Mouse (Mus musculus) spleen, embryonic (tissue): ENCODE data around the gene Gm20219.

Experiments used
- CTCF ChIA-PET: fragments of 350-600 bp; sonication (Branson Sonifier 250); formaldehyde crosslinking; loops from one replicate; lab custom pipeline; 2022; lab: Charles Lee

Gm20219 gene

GRCm38 (mm10) chr17:56558448-56558847 is 4.3 kb upstream of the Gm20219 start:
- CTCF ChIA-PET = interaction anchor here (0.6 kb wide), 1 partner anchor 28 kb away, joined by 3 read pairs; no protein-coding TSS in a partner anchor

- CTCF ChIA-PET = interaction anchor here (1.0 kb wide), 1 partner anchor 196 kb away, joined by 3 read pairs; no protein-coding TSS in a partner anchor
These were observed 1.3 kb downstream of the Gm20219 start for GRCm38 (mm10) chr17:56552781-56553363.

DNA sequence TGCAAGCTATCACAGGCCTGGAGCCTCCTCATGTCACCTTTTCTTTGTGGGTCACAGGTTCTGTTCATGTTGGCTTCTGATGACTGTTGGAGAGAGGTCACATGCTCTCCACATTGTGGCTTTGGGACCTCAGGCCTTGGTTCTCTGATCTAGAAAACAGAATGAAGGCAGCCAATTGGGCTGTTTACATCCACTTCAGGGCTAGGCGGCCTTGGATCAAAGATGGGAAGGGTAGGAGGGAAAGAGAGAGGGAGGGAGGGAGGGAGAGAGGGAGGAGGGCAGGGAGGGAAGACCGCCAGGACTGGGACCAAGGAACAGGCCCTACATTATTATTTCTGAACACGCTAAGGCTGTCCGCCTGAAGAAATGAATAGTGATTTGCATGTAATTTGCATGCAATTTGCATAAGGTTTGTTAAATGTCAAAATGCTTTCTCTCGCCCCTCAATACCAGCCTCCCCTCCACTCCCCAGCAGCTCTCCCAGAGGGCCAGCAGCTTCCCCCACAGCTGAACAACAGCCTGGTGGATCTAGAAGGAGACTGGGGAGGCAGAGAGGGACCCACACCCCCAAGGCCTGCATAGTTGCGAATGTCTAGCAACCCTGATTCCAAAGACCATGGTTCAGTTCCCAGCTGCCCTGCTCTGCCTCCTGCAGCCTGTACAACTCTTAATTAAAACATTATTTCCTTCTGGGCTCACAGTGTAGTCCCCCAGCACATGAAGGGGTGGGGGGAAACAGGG is 2.2 kb downstream of the Gm20219 start:
- CTCF ChIA-PET = interaction anchor here (0.7 to 1.0 kb wide), 2 partner anchors 195 to 207 kb away, joined by 3 read pairs; no protein-coding TSS in a partner anchor

DNA sequence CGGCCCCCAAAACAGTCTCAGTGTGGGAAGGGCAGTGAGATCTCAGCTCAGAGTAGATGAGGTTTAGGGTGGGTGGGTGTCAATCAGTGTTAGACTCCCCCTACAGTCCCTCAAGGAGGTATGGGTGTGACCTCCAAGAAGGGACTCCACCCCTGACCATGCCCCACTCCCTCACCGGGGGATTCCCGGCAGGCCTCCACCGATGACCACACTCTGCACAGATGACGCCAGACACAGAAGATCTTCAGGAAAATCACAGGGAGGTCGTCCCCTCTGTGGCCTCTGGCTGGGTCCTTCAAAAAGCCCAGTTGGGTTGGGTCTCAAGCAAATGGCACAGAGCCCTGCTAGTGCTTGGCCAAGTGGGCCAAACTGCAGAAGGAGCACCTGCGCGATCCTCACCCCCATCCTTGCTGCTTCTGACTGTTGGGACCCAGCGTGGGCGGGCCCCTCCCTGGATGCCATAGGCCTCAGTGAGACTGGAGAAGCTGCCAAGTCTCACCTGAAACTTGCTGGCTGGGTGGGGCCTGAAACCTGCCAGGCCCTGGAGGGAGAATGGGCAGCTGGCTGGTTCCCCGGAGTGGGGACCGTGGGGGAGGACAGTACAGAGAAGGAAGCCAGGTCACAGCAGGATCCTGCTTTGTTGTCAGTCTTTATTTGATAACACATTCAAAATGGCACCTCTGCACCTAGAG is 3.3 kb downstream of the Gm20219 start:
- CTCF ChIA-PET = interaction anchor here (0.7 kb wide), 1 partner anchor 110 kb away, joined by 4 read pairs; no protein-coding TSS in a partner anchor

DNA sequence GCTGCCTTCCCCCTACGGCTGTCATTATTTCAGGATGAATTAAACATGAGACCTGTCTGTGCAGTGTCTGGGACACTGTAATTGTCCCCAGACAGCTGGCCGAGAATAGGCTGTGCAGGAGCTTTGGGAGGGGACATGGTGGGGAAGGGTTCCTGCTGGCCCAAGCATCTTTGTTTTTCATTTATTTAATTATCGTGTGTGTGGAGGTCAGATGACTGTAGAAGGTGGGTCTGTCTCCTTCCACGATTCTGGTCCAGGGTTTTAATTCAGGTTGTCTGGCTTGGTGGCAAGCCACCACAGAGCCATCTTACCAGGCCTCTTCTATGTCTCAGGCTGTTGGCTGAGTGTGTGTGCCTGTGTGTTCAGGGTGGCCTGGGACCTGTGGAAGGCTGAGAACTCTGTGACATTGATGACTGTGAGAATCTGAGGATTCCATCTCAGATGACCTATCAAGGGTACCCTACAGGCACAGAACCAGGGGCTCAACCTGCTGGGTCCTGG is 5.5 kb downstream of the Gm20219 start:
- CTCF ChIA-PET = interaction anchor here (1.7 kb wide), 1 partner anchor 192 kb away, joined by 3 read pairs; no protein-coding TSS in a partner anchor

GRCm38 (mm10) chr17:56547846-56548604 is 6.2 kb downstream of the Gm20219 start:
- CTCF ChIA-PET = interaction anchor here (1.7 kb wide), 1 partner anchor 191 kb away, joined by 3 read pairs; no protein-coding TSS in a partner anchor

- CTCF ChIA-PET = interaction anchor here (1.7 kb wide), 1 partner anchor 190 kb away, joined by 3 read pairs; no protein-coding TSS in a partner anchor
These were observed 6.9 kb downstream of the Gm20219 start for GRCm38 (mm10) chr17:56547116-56547845.

- CTCF ChIA-PET = no interaction called here
These were observed 7.6 kb downstream of the Gm20219 start for GRCm38 (mm10) chr17:56546576-56546975.

GRCm38 (mm10) chr17:56545945-56546344 is 8.2 kb downstream of the Gm20219 start:
- CTCF ChIA-PET = interaction anchor here (0.8 kb wide), 1 partner anchor 26 kb away, joined by 3 read pairs; no protein-coding TSS in a partner anchor

DNA sequence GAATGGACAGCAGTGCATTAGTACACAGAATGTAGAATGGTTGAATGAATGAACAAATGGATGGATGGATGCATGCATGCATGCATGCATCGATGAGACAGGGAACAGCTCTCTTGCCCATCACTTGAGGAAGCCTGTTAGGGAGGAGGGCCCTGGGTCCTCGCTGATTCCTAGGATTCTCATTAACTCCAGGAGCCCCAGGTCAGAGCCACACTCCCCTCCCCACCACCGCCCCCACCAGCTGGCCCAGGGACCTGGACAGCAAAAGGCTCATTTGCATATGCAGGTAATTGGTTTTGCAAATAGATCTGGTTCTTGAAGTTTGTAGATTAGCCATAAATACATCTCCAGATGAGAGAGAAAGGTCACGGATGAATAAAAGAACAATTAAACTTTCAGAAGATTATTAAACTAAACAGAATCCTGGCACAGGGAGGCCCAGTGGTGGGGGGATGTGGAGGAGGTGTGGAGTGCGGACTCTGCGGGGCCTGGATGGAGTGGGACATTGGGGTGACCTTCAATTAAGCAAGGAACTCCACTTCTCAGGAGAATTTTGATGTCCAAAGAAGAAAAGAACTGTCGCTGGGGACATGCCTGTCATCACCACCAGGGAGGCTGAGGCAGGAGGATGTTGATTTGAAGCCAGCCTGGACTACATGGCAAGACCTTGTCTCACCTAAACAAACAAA is 9.3 kb downstream of the Gm20219 start:
- CTCF ChIA-PET = no interaction called here

DNA sequence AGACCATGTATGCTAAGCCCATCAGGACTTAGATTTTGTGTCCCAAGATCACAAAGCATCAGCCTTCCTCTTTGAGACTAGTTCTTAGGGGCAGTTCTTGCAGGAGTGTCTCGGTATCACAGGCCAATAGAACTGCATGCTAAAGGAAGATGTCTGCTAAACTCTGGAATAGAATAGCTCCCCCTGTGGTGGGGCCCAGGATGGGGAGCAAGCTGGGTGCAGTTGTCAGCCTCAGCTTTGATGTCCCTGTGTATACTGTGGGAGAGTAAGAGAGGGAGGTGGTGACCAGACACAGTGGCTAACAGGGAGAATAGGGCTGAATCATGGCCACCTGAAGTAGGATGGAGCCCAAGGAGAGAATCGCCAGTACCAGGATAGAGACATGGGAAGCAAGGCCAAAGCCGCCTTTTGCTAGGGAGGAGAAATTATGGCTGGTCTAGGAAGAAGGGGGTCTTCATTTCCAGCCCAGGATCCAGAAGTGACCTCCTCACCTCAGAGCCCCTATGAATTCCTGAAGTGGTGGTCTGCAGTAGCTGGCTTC is 10.4 kb downstream of the Gm20219 start:
- CTCF ChIA-PET = no interaction called here

DNA sequence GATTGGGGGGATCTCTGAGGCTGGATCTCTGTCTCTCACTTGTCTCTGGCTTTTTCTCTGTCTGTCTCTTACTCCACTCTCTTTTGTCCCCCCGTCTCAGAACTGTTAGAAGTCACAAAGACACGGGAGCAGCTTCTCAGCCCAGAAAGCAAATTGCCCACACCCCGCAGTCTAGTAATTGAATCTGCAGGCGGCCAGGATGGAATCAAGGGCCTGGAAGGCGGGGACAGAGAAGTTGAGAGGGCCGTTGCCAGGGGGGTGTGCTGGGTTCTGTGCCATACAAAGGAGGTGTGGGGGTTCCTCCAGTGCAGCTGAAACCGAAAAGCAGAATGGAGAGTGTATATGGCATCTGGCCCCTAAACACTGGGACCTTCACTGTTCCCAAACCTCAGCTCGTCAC is 11.5 kb downstream of the Gm20219 start:
- CTCF ChIA-PET = no interaction called here

GRCm38 (mm10) chr17:56540562-56540975 is 13.6 kb downstream of the Gm20219 start:
- CTCF ChIA-PET = no interaction called here

GRCm38 (mm10) chr17:56537912-56538311 is 16.3 kb downstream of the Gm20219 start:
- CTCF ChIA-PET = no interaction called here

GRCm38 (mm10) chr17:56536874-56537273 is 17.3 kb downstream of the Gm20219 start:
- CTCF ChIA-PET = no interaction called here

DNA sequence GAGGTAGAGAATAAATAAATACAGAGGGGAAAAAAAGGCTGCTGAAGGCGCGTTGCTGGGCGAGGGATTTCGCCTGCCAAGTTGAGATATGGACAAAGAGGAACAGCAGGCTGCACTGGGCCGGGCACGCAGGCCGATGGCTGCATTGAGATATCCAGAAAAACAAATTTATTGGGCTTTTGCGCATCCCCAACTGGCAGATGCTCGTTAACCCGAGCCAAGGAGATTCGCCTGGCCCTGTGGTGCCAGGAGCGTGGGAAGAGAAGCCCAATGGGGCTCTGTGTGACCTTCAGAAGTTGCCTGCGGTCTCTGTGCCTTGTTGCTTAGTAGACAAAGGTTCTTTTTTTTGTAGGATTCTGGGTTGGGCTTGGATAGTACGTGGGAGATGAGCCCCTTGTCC is 18.0 kb downstream of the Gm20219 start:
- CTCF ChIA-PET = no interaction called here

DNA sequence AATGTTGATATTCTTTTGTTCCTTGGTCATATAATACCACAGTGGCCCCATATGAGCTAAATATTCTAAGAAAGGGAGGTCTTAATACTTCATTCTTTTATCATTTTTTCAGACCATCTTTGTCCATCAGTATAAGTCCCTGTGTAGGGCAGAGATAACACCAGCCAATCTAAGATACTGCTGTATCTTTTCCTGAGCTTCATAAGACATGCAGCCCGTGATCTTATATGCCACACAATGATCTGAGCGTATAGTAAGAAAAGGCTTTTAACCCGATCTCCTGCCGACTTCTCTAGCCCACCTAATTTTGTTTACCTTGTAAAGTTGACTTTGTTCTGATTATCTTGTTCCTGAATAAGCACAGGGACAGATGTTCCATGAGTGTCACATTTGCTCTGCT is 29.2 kb downstream of the Gm20219 start:
- CTCF ChIA-PET = no interaction called here

DNA sequence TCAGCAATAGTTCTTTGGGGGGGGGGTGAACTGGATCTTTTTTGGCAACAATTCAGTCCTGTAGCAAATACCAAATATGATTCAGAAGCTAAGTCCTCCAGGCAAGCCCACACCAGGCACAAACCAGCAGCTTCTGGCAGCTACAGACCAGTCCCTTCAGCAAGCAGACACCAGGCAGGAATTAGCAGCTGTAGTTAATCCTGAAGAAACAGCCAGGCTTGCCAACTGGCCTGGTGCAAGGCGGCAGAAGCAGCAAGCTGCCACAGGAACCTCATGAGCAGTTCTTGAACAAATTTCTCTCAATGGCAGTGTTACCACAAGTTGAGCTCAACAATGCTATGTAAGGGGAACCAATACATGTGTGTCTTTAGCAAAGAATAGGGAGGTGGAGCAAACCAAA is 31.4 kb downstream of the Gm20219 start:
- CTCF ChIA-PET = no interaction called here

DNA sequence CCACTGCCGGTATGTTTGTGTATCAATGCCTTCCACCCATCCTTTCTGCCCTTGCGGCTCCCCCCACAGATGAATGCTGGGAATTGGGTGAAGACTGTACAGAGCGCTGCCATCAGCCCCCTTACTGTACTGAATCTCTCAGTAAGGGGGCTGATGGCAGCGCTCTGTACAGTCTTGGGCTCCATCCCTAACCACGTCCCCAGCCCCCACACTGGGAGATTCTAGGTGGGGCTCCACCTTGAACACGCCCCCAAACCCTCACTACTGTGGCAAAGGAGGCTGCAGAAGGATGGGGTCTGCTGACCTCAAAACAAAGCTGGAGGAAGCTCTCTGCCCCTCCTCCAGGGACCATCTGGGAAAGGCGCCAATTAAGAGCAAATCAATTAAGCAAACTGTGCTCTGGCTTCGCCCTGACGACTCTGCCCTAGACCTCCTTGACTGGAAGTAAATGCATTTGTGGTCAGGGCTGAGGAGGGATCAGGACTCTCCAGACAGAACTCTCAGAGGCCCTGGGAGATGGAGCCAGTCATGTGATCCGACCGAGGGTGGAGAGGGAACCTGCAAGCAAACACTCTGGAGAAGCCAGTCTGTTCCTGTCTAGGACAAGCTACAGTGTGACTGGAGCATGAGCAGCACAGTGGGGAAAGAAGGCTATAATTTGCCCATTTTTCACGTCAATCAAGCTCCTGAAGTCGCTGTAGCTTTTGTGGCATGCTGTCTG is 38.3 kb downstream of the Gm20219 start:
- CTCF ChIA-PET = no interaction called here
